Mouse (Mus musculus) testis, adult 2 months (tissue): Measurements from ENCODE around the gene Rabl3.

ENCODE experiments used
- CTCF ChIP-seq: fragments of 200-500 bp; IDR thresholded peaks from 2 replicates; pipeline ENCODE4 v1.5.1; 2012; ENCODE audit warnings: low read depth, mild to moderate bottlenecking, inconsistent platforms, low read length, moderate library complexity; ENCODE audit not compliant: control insufficient read depth, insufficient read depth, insufficient replicate concordance
- POLR2A ChIP-seq: fragments of 200-500 bp; IDR thresholded peaks from 2 replicates; pipeline ENCODE4 v1.6.1; 2012; ENCODE audit warnings: low read depth, mild to moderate bottlenecking, inconsistent platforms, low read length, moderate library complexity; ENCODE audit not compliant: control insufficient read depth

- TF ChIP-seq POLR2A (no peak), CTCF (no peak)
These were observed 57.7 kb downstream of the Rabl3 start for GRCm38 (mm10) chr16:37597412-37597811.
